Mouse (Mus musculus): ENCODE results near the gene Mlec.

- no peak for TF ChIP-seq GATA1 (IDR thresholded peaks at IDR 0.05; ENCODE audit: borderline replicate concordance, low read length)
- TF ChIP-seq FLI1 (IDR thresholded peaks at IDR 0.05; ENCODE audit: low read length), result no peak
Observed at GRCm38 (mm10) chr5:115140726-115141125, 17.3 kb downstream of the Mlec start.

Measured in megakaryocyte, embryonic 14.5 days (primary cell).